Mouse (Mus musculus): ENCODE measurements around the gene Gng8. TPM values are rescaled to one million over a fixed set of nuclear protein-coding genes. Genes with fewer than 3 reads are reported as not detected.

Gng8 gene
- total RNA-seq, 2 experiments from 2014 or later, result 2.5 to 3.2 TPM

DNA sequence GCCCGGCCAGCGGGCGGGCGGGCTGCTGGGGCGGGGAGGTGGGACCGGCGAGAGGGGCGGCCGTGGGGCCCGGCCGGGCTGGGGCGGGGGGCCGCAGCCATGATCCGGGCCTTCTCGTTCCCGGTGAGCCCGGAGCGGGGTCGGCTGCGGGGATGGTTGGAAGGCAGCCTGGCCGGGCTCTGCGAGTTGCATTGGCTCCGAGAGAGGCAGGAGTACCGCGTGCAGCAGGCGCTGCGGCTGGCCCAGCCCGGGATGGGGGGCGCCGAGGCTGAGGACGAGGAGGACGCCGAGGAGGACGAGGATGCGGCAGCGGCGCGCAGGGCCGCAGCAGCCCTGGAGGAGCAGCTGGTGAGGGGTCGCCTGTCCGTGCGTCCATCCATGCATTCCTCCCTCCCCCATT is 16.3 kb upstream of the Gng8 start:
- DNase-seq (ENCODE audit: extremely low spot score in 1 of 2, low spot score in 1 of 2), result no peak

- no peak for DNase-seq (ENCODE audit: extremely low spot score in 1 of 2, low spot score in 1 of 2)
Measured at GRCm38 (mm10) chr7:16876006-16876405, 15.6 kb upstream of the Gng8 start.

DNA sequence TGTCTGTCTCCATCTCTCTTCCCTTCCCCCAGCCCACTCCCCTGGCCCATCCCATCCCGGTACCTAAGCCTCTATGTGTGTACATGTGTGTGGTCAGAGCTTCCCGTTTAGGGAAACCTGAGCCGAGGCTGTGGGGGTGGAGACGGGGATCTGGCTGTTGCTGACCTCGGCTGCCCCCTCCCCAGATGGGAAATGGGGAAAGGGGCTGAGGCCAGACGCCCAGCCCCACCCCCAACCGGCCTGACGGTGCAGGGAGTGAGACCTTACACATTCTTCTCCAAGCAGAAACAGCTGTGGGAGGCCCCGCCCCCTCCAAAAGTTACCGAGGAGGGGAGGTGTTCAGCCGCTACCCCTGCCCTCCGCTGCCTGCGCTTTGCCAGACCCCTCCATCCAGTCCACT is 15.0 kb upstream of the Gng8 start:
- no peak for DNase-seq (ENCODE audit: extremely low spot score in 1 of 2, low spot score in 1 of 2)

DNA sequence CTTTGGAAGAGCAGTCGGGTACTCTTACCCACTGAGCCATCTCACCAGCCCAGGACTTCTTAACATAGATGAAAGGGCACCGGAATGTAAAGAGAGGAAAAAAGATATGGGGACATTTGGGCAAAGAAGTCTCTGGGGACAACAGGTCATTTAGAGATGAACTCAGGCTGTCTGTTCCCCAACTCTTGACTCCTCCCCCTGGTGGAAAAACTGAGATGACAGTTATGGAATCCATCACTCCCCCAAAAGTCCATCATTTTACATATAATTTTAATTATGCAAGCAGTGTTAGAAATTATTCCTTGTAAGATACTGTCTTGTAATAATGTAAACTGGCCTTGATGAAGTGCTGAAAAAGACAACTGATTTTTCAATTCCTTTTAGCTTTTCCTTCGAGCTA is 13.9 kb upstream of the Gng8 start:
- DNase-seq (ENCODE audit: extremely low spot score in 1 of 2, low spot score in 1 of 2), result no peak

DNA sequence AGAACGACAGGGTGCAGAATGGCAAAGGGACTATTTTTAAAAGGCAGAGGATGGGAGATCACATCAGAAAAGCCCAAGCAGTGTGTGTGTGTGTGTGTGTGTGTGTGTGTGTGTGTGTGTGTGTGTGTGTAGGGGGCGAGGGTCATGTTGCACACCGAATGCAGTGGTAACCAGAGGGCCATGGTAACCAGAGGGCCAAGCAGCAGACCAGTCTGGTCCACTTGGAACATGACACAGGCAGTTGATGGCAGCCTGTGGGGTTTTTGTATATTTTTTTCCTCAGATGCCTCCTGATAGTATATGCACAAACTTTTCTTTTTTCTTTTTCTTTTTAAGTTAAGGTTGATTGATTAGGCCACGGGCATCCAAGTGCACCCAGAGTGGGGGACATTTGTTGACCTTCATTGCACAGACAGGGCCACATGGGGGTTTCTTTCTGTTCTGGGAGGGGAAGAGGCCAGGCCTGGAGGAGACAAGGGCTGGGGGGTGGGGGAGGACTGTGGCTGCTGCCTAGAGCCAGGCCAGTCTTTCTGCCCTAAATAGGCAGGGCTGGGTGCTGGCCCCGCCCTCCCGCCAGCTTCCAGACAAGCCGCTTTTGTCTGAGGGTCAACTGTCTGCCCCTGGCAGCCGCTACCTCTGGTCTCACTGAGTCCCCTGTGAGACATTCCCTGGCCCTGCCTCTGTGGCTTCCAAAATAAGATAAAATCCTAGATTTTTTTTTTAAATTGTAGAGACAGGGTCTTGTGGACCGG is 11.6 kb upstream of the Gng8 start:
- DNase-seq (ENCODE audit: extremely low spot score in 1 of 2, low spot score in 1 of 2), result no peak

DNA sequence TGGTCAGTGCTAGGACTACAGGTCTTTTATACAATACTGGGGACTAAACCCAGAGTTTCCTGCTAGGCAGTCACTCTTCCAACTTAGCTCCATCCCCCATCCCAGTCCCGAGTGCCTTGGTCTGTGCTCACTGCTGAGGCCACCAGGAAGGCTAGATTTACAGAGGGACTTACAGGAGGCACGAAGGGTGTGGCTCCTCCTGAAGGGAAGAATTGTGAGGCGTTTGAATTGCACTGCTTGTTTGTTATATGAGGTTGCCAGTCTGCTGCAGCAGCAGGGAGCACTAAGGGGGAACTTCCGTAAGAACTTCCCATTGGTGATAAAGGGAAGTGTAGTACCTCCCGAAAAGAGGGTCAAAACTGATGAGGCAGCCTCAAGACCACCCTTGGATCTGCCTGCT is 11.0 kb upstream of the Gng8 start:
- DNase-seq (ENCODE audit: extremely low spot score in 1 of 2, low spot score in 1 of 2), result no peak

DNA sequence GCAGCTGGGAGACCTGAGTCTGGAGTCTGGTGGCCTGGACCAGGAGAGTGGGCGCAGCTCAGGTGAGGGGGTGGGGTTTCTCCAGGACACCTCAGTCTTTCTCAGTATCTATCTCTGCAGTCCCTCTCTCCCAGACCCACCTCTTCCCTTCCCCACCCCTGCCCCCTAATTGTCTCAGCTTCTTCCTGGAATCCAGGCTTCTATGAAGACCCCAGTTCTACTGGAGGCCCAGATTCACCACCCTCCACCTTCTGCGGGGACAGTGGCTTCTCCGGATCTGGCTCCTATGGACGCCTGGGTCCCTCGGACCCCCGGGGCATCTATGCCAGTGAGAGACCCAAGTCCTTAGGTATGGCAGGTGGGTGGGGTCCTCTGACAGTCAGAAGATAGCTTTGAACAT is 8.4 kb upstream of the Gng8 start:
- DNase-seq (ENCODE audit: extremely low spot score in 1 of 2, low spot score in 1 of 2), result no peak

- DNase-seq (ENCODE audit: extremely low spot score in 1 of 2, low spot score in 1 of 2), result no peak
Measured at GRCm38 (mm10) chr7:16884334-16884733, 7.3 kb upstream of the Gng8 start.

DNA sequence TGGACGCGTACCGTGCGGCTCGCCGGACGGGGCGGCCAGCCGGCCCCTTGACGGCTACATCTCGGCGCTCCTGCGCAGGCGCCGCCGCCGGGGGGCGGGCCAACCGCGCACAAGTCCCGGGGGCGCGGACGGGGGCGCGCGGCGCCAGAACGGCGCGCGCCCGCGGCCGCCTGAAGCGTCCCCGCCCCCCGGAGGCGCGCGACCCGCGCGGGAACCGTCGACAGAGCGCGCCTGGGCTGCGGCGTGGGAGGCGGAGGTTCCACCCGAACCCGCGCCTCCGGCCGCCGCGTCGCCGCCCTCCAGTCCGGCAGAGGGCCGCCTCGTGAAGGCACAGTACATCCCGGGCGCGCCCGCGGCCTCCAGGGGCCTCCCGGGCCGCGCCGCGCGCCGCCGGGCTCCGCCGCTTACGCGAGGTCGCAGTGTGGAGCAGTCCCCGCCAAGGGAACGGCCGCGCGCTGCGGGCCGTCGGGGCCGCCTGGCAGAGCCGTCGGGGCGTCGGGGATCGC is 6.3 kb upstream of the Gng8 start:
- DNase-seq (ENCODE audit: extremely low spot score in 1 of 2, low spot score in 1 of 2), result no peak

GRCm38 (mm10) chr7:16885905-16886304 is 5.7 kb upstream of the Gng8 start:
- no peak for DNase-seq (ENCODE audit: extremely low spot score in 1 of 2, low spot score in 1 of 2)

DNA sequence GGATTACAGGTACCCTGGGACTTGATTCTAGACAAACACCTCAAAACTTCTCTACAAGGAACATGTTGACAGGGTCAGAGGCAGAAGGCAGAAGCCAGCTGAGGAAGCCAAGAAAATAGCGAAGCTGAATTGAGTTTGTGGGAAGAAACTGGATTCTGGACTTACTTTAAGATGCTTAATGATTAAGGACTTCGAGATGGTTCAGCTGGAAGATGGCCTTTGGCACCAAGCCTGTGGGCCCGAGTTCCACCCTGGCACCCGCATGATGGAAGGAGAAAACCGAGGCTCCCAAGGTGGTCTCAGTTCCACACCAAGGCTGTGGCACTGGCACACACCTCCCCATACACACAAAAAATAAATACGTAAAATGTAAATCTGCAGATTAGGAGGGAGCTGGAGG is 1.1 kb upstream of the Gng8 start:
- DNase-seq (ENCODE audit: extremely low spot score in 1 of 2, low spot score in 1 of 2), result no peak

- no peak for DNase-seq (ENCODE audit: extremely low spot score in 1 of 2, low spot score in 1 of 2)
Measured at GRCm38 (mm10) chr7:16890944-16891343, 642 bp upstream of the Gng8 start.

DNA sequence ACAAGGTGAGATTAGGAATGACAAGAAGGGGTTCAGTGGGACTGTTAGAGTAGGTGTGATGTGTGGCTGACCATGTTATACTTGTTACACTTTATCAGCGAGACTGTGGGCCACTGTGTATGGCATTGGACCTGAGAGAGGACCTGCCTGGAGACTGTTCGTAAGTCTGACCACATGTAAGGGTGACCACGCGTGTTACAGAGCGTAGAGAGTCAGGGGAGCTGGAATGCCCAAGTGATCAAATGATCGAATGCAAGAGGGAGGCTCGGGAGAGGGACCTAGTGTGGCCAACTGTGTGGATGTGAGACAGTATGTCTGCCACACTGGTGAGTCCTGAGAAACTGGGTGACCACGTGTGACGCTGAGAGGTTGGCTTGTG is 755 bp downstream of the Gng8 start:
- no peak for DNase-seq (ENCODE audit: extremely low spot score in 1 of 2, low spot score in 1 of 2)

- no peak for DNase-seq (ENCODE audit: extremely low spot score in 1 of 2, low spot score in 1 of 2)
Measured at GRCm38 (mm10) chr7:16893612-16894011, 2.0 kb downstream of the Gng8 start.

- no peak for DNase-seq (ENCODE audit: extremely low spot score in 1 of 2, low spot score in 1 of 2)
Measured at GRCm38 (mm10) chr7:16894279-16894678, 2.7 kb downstream of the Gng8 start.

GRCm38 (mm10) chr7:16895000-16895399 is 3.4 kb downstream of the Gng8 start:
- peak; percentile 47 to 68 for DNase-seq (ENCODE audit: extremely low spot score in 1 of 2, low spot score in 1 of 2)

DNA sequence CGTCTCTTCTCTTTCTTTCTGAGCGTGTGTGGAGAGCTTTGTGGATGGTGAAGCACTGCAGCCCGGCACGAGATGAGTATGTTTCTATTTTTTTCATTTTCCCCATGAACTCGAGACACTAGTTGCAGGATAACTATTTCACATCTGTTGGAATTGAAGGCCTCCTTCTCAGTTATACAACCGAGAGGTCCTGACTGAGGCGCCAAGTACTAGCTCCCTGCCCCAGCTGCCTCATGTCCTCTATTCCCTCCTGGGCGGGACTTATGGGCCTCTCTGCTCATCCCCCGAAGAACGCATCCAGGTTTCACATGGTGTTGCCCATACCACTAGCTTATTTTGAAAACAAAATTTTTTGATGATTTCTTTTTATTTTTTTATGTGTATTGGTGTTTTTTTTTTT is 3.9 kb downstream of the Gng8 start:
- DNase-seq (ENCODE audit: extremely low spot score in 1 of 2, low spot score in 1 of 2), result no peak

DNA sequence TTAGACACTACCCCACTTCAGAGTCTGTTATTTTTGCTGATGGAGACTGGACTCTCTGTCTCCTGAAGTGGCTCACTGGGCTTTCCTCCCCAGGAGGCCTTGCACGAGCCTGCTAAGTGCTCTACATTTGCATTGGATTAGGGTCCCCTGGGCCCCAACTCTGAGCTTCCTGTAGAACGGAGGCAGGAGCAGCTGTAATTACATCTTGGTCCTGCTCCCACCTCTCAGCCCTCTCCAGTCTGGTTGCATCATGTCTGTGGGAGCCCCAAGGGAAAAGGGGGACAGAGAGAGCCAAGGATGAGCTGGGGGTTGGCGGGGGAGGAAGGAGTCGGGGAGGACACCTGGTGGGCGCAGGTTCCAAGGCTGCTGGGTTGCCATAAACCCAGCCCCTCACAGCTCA is 8.9 kb downstream of the Gng8 start:
- DNase-seq (ENCODE audit: extremely low spot score in 1 of 2, low spot score in 1 of 2), result no peak

DNA sequence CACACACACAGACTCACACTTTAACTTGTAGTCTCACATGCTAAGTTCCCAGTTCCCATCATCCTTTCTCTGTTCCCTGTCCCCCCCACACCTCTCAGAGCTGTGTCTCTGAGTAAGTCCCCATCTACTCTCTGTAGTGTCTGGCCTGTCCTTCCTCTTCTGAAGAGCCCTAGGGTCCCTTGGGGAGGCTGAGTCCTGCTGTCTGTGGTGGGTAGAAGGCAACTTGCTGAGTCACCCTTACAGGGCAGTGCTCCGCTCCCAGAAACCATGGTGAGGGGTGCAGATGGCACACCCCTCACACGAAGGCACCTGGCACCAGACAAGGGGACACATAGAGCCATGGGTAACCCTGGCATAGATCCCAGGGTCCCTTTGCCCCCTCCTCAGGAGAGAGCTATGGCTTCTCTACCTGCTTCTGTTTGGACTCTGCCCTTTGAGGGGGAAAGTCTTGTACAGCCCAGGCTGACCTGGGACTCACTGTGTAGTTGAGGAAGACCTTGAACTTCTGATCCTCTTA is 11.9 kb downstream of the Gng8 start:
- DNase-seq (ENCODE audit: extremely low spot score in 1 of 2, low spot score in 1 of 2), result no peak

GRCm38 (mm10) chr7:16904120-16904675 is 12.6 kb downstream of the Gng8 start:
- no peak for DNase-seq (ENCODE audit: extremely low spot score in 1 of 2, low spot score in 1 of 2)

- no peak for DNase-seq (ENCODE audit: extremely low spot score in 1 of 2, low spot score in 1 of 2)
Measured at GRCm38 (mm10) chr7:16905491-16906021, 14.0 kb downstream of the Gng8 start.

GRCm38 (mm10) chr7:16906281-16906680 is 14.7 kb downstream of the Gng8 start, which contains the start of gene Ptgir:
TSS of gene Ptgir (plus strand) at chr7:16906490.
- no peak for DNase-seq (ENCODE audit: extremely low spot score in 1 of 2, low spot score in 1 of 2)
